Mouse (Mus musculus): ENCODE data around the gene Hsd11b1. TPM values are rescaled to one million over a fixed set of nuclear protein-coding genes. Genes with fewer than 3 reads are reported as not detected.
"Not testable (repeated sequence)": the region's sequence is repeated elsewhere in the genome, so short reads cannot be mapped to it uniquely, and the experiment has no call there.

The Hsd11b1 gene
- 1 to 10 TPM; 3.6 to 7.9 (median 4.7) TPM for total RNA-seq (2022)

- DNase-seq (ENCODE audit: low spot score in 2 of 2): no peak
These were observed at the start of gene Hsd11b1 for GRCm38 (mm10) chr1:193263955-193264598. Gene Hsd11b1, minus strand, starts transcription at chr1:193264075.

GRCm38 (mm10) chr1:193311596-193311995, 47.7 kb upstream of the Hsd11b1 start:
- DNase-seq (ENCODE audit: low spot score in 2 of 2): no peak

DNA sequence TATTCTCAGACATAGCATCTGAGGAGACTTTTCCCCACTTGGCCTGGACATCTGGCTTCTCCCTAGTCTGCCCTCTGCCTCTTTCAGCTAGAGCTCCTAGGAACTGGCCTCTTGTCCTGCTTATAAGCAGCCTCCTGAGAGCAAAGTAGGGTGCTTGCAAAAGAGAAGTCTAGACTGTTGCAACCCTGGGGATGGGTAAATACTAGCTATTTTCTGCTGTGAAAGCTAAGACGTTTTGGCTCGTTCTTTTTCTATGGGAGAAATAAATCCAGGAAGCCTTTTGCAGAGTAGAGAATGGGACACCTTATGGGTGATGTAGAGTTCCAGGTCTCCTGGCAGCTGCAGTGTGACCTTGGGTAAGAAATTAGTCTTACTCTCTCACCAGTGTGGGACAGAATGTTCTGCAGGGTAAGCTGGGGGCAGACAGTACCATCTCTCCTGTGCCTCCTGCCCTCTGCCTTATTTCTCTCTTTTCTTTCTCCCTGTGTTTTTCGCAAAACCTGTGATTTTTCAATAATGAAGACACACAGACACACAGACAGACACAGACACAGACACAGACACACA, 46.7 kb upstream of the Hsd11b1 start:
- no peak for DNase-seq (ENCODE audit: low spot score in 2 of 2)

DNA sequence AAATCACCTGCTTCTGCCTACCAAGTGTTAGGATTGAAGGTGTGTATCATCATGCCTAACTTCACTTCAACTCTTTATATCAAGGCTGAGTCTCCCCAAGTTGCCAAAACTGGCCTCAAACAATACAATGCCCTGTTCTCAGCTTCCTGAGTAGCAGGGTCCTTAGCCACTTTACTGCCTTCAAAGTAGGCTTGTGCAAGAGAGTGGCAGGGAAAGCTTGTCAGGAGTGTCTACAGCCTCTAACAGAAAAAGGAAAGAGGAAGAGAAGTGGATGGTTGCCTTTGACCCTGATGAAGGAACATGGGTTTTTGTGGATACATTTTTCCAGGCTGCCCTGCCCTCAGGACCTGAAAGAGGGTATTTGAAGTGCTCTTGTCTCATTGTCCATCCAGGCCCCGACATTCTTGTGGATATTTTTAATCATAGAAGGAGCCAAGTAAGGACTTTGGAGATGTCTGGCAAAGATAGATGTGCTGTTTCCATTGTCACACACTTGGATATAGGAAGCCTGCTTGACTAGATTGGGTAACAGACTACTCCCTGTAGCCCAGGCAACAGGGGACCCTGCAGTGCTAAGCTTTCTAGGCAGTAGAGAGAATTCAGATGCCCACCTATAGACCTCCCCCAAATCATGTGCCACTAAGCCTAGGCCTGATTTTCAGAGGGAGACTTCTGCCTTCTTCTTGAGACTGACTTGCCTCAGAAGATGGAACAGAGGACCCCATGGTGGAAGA, 46.1 kb upstream of the Hsd11b1 start:
- DNase-seq (ENCODE audit: low spot score in 2 of 2): no peak

DNA sequence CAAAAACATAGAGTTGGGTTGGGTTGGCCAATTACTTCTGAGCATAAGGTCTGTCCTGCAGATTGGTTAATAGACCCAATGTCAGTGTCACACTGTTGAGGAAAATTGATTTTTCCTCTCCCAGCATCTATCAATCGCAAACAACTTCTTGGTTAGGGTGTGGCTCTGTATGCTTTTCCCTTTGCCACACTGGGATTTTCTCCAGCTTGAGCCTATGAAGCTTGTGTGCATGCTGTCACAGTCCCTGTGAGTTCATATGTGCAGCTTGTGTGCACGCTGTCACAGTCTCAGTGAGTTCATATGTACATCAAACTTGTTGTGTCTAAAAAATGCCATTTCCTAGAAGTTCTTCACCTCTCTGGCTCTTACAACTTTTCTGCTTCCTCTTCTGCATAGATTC, 43.0 kb upstream of the Hsd11b1 start:
- DNase-seq (ENCODE audit: low spot score in 2 of 2): no peak

GRCm38 (mm10) chr1:193305386-193305785, 41.5 kb upstream of the Hsd11b1 start:
- no peak for DNase-seq (ENCODE audit: low spot score in 2 of 2)

- DNase-seq (ENCODE audit: low spot score in 2 of 2): no peak
These were observed 39.2 kb upstream of the Hsd11b1 start for GRCm38 (mm10) chr1:193303096-193303495.

- no peak for DNase-seq (ENCODE audit: low spot score in 2 of 2)
These were observed 38.2 kb upstream of the Hsd11b1 start for GRCm38 (mm10) chr1:193302093-193302405.

DNA sequence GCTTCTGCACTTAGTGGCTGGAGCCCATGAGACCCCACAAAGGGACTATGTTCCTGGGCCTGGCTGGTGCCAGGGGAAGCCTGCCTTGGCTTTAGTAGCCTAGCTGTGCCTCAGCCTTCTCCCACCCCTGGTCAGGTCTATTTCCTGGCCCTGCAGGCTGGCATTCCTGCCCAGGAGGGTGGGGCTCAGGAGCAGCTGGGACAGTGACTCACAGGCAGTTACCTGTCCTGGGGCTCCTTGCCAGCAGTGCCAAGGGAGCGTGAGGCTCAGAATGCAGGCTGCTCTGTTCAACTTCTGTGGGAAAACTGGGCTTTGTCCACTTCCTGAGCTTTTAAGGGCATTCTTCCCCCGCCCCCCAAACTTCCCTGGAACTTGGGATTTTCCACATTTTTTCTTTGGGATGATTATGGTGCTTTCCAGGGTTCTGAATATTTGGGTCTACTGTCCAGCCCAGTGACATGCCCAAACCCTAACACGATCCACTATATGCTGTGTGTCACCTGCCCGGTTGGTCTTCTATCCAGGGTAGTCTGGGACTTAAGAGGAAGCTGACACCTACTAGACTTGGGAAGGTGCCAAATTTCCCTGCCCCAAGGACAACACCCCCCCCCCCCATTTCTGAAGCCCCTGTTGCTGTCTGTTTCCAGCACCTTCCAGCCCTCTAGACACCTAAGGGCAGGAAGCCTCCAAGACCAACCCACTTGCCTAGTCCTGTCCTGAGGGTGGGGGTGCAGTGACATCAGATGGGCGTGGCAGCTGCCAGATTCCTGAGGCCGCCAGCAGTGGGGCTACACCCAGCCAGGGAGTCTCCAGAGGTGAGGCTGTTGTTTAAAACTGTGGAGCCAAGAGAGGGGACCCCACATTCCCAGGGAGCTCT, 37.6 kb upstream of the Hsd11b1 start:
- DNase-seq (ENCODE audit: low spot score in 2 of 2): no peak

DNA sequence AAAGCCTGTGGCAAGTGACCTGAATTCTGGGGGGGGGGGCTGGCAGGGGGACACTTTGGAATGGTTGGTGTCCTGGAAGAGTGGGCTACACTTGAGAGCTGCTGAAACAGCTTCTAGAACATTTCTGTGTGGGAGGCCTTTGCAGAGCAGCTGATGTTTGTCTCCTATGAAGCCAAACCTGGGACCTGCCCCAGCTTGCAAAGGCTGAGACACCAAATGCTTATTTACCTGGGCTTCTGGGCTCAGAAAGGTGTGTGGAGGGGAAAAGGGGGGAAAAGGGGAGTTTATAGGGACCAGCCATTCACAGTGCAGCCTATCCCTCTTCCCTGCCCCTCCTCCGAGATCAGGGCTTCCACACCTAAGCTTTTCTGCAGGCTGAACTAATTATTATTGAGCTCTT, 36.1 kb upstream of the Hsd11b1 start:
- no peak for DNase-seq (ENCODE audit: low spot score in 2 of 2)

GRCm38 (mm10) chr1:193298141-193298765, 34.4 kb upstream of the Hsd11b1 start:
- no peak for DNase-seq (ENCODE audit: low spot score in 2 of 2)

DNA sequence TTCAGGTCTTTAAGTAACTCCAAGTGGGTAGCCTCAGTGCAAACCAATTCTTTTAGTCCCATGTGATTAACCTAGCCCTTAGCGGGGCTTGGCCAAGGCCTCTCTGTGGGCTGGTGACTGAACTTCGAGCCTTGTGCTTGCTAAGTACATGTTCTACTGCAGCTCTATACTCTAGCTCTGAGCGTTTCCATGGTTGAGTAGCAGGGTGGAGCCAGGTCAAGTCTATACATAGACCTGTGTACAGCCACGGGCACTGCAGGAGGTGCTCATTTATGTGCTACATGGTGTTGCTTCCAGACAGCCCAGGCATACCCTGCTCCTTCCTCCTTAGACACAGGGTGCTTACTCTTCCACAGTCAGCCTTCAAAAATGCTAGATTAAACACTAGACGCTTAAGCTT, 32.0 kb upstream of the Hsd11b1 start:
- DNase-seq (ENCODE audit: low spot score in 2 of 2): no peak

- no peak for DNase-seq (ENCODE audit: low spot score in 2 of 2)
These were observed 30.1 kb upstream of the Hsd11b1 start for GRCm38 (mm10) chr1:193293926-193294325.

- no peak for DNase-seq (ENCODE audit: low spot score in 2 of 2)
These were observed 29.2 kb upstream of the Hsd11b1 start for GRCm38 (mm10) chr1:193293039-193293438.

DNA sequence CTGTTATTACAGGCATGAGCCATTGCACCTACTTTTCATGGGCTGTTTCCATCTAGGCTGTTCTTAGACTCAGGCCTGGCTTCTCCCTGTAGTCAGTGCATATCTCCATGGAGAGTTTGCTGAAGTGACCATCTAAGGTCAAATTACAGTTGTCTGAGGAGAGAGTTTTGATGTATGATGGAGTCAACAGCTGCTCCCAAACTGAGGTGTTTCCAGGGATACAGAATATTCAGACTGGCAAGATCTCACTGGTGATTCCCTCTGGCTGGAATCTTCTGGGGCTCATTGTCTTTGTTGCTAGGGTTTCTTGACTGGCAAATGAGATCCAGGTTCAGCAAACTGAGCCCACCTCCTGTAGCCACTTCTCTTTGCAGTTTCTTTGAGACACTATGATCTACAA, 26.8 kb upstream of the Hsd11b1 start:
- DNase-seq (ENCODE audit: low spot score in 2 of 2): no peak

GRCm38 (mm10) chr1:193289914-193290313, 26.0 kb upstream of the Hsd11b1 start:
- no peak for DNase-seq (ENCODE audit: low spot score in 2 of 2)

GRCm38 (mm10) chr1:193289076-193289475, 25.2 kb upstream of the Hsd11b1 start:
- DNase-seq (ENCODE audit: low spot score in 2 of 2): no peak

DNA sequence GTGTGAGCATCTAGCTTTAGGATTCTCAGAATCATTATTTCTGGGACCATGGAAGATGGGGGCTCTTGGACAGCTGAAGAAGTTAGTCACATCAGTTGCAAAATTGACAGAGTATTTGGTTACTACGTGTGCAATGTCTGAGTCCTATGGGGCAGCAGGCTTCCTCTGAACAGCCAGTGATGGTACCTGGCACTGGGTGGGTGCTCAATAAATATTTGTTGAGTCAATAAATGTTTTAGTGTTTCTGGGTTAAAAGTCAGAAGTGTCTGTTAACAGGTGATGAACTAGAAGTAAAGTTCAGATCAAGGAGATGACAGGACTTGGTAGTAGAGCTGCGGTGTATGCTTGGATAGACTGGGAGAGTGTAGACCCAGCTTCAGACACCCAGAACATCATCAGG, 23.7 kb upstream of the Hsd11b1 start:
- no peak for DNase-seq (ENCODE audit: low spot score in 2 of 2)

DNA sequence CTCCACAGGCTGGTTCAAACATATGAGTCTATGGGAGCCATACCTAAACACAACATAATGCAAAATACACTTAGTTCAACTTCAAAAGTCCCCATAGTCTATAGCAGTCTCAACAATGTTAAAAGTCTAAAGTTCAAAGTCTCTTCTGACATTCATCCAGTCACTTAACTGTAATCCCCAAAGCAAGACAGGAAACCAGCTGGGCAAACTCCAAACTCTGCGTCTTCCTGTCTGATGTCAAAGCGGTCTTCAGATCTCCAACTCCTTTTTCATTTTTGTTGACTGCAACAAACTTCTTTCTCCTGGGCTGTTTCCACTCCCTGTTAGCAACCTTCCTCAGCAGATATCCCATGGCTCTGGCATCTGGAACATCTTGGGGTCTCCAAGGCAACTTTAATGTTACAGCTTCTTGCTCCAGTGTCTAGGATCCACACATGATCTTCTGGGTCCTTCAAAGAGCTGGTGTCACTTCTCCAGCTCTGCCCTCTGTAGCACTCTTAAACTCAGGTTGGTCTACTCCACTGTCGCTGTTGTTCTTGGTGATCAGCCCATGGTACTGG, 22.0 kb upstream of the Hsd11b1 start:
- DNase-seq (ENCODE audit: low spot score in 2 of 2): not testable (repeated sequence)

GRCm38 (mm10) chr1:193284228-193284779, 20.4 kb upstream of the Hsd11b1 start:
- DNase-seq (ENCODE audit: low spot score in 2 of 2): no peak

GRCm38 (mm10) chr1:193281344-193281743, 17.5 kb upstream of the Hsd11b1 start:
- no peak for DNase-seq (ENCODE audit: low spot score in 2 of 2)
